Mouse (Mus musculus) heart, embryonic 11.5 days (tissue): ENCODE results near the gene Stk39. TPM values are rescaled to one million over a fixed set of nuclear protein-coding genes. Genes with fewer than 3 reads are reported as not detected.

ENCODE experiments used
- ATAC-seq: fragments of 200-750 bp; cut with Nextera tagmentation; replicated peaks from 2 replicates; pipeline ENCODE4 v1.8.0; 2017; ENCODE audit warnings: moderate library complexity; ENCODE audit not compliant: insufficient number of reproducible peaks, low FRiP score, low TSS enrichment
- H3K27ac ChIP-seq: fragments of 300-500 bp; sonication (generic); 2 replicates; pipeline ENCODE4 v1.5.1; 2014; ENCODE audit warnings: mild to moderate bottlenecking, low read depth, low read length
- H3K27me3 ChIP-seq: fragments of 300-500 bp; sonication (generic); 2 replicates; pipeline ENCODE4 v1.6.1; 2014; ENCODE audit warnings: mild to moderate bottlenecking, low read length, mixed read lengths; ENCODE audit not compliant: control insufficient read depth, insufficient read depth
- H3K36me3 ChIP-seq: fragments of 300-500 bp; sonication (generic); 2 replicates; pipeline ENCODE4 v1.6.1; 2014; ENCODE audit warnings: mild to moderate bottlenecking, low read length, moderate library complexity, mixed read lengths; ENCODE audit not compliant: control insufficient read depth, insufficient read depth
- H3K4me1 ChIP-seq: fragments of 300-500 bp; sonication (generic); 2 replicates; pipeline ENCODE4 v1.6.1; 2014; ENCODE audit warnings: low read length; ENCODE audit not compliant: control insufficient read depth, insufficient read depth
- H3K4me2 ChIP-seq: fragments of 300-500 bp; sonication (generic); 2 replicates; pipeline ENCODE4 v1.6.1; 2014; ENCODE audit warnings: mild to moderate bottlenecking, moderate library complexity
- H3K4me3 ChIP-seq: fragments of 300-500 bp; sonication (generic); 2 replicates; pipeline ENCODE4 v1.5.1; 2014; ENCODE audit warnings: low read depth, low read length
- H3K9ac ChIP-seq: fragments of 300-500 bp; sonication (generic); 2 replicates; pipeline ENCODE4 v1.6.1; 2014; ENCODE audit warnings: mild to moderate bottlenecking, low read depth, low read length, moderate library complexity
- H3K9me3 ChIP-seq: fragments of 300-500 bp; sonication (generic); replicated peaks from 2 replicates; pipeline ENCODE4 v1.6.1; 2016; ENCODE audit warnings: low read length; ENCODE audit not compliant: control insufficient read depth
- whole genome bisulfite sequencing: fragments of 180-500 bp; shearing (Covaris S2); extraction: QIAGEN DNeasy Blood & Tissue Kit; methylation state at CpG from one replicate; pipeline ENCODE4 v1.1.7; 2014; ENCODE audit not compliant: insufficient replicate concordance; 5-methylcytosine and 5-hydroxymethylcytosine counted together
- polyA plus RNA-seq: library from polyadenylated mRNA; unstranded; fragments of >200 nt; fragmentation: Nextera tagmentation; extraction: Ambion mirVana; gene quantifications from 2 replicates; pipeline ENCODE4 v1.2.1, GENCODE M21; 2014

Gene Stk39
- polyA plus RNA-seq, 1 experiment from 2014 or later: 58.3 TPM

DNA sequence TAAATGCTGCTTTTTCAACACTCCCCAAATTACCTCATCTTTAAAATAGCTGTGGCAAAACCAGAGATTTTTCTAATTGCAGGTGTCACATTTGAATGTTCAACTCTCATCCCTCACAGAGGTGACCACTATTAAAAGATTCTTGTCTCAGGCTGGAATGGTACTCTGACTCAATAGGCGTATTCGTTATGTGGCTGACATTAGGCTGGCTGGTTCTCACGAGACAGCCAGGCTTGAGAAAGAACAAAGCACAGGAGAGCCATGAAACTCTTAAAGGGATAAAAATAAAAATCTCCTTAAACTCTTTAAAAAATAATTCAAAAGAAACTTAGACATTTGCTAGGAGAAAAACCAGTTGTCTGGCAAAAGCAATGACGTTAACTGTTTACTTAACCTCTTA is 853 bp upstream of the Stk39 start:
- Histone ChIP-seq H3K27me3 (no peaks in the 10 kb centered on the region), H3K4me1 (peaks cover 15% of the 10 kb centered on the region), H3K36me3 (no peaks in the 10 kb centered on the region), H3K27ac (no peak overlapping the region), H3K4me3 (peak overlapping the region; percentile 93; the same call in 1 of the 2 replicates), H3K4me2 (peak overlapping the region; percentile 88; the same call in 1 of the 2 replicates), H3K9me3 (no peaks in the 10 kb centered on the region), H3K9ac (no peak overlapping the region)
- no peak for ATAC-seq
- 45% methylated on average over 4 of the region's 4 CpGs for WGBS

GRCm38 (mm10) chr2:68472551-68472910 is 463 bp upstream of the Stk39 start:
- WGBS: 3% methylated on average over 5 of the region's 5 CpGs
- no peaks in the 10 kb centered on the region for H3K36me3 ChIP-seq
- no peak for ATAC-seq
- H3K4me3 ChIP-seq: peak overlapping the region; percentile 93
- H3K27me3 ChIP-seq: no peaks in the 10 kb centered on the region
- peak overlapping the region; percentile 88 for H3K4me2 ChIP-seq
- peak overlapping the region; percentile 97 for H3K9ac ChIP-seq
- H3K9me3 ChIP-seq: no peaks in the 10 kb centered on the region
- H3K27ac ChIP-seq: peak overlapping the region; percentile 95
- peaks cover 17% of the 10 kb centered on the region for H3K4me1 ChIP-seq

- no peaks in the 10 kb centered on the region for H3K27me3 ChIP-seq
- peak overlapping the region; percentile 97 for H3K9ac ChIP-seq
- peak overlapping the region; percentile 93 for H3K4me3 ChIP-seq
- under 1% methylated on average over 84 of the region's 87 CpGs for WGBS
- peak overlapping the region; percentile 95 for H3K27ac ChIP-seq
- peak overlapping the region; percentile 88 for H3K4me2 ChIP-seq
- no peaks in the 10 kb centered on the region for H3K36me3 ChIP-seq
- peaks cover 30% of the 10 kb centered on the region for H3K4me1 ChIP-seq
- no peaks in the 10 kb centered on the region for H3K9me3 ChIP-seq
- peak; percentile 66 for ATAC-seq
These were observed 943 bp downstream of the Stk39 start for GRCm38 (mm10) chr2:68470891-68471758.

- WGBS: 59% methylated on average over 3 of the region's 3 CpGs
- Histone ChIP-seq H3K27ac (0 out of 2 replicates have a peak overlapping the region, but pooled peaks have one; percentile 16), H3K36me3 (no peaks in the 10 kb centered on the region), H3K4me2 (peak overlapping the region; percentile 55), H3K4me3 (peak overlapping the region; percentile 18), H3K27me3 (no peaks in the 10 kb centered on the region), H3K9me3 (no peaks in the 10 kb centered on the region), H3K4me1 (peaks cover 43% of the 10 kb centered on the region), H3K9ac (no peak overlapping the region; the same call in 1 of the 2 replicates)
- ATAC-seq: no peak
These were observed 2.6 kb downstream of the Stk39 start for GRCm38 (mm10) chr2:68469491-68469890.

DNA sequence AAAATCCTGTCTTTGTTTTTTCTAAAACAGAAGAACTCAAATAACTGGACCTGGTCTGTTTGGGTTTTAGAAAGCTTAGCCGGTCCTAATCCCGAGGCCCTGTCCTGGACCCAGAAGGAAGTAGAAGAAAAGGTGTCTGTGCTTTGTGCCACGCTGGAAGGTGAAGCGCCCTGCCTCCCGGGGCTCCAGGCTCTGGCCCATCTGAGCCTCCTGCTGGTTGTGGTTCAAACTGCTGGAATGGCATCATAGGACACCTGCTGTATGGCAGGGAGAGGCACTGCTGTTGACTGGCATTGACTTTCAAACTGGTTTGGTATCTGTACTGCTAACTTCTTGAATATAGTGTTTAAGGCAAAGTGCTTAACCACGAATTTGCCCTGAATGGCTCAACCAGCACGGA is 3.4 kb downstream of the Stk39 start:
- H3K4me1 ChIP-seq: peaks cover 51% of the 10 kb centered on the region
- H3K36me3 ChIP-seq: no peaks in the 10 kb centered on the region
- H3K27ac ChIP-seq: no peak overlapping the region
- ATAC-seq: no peak
- H3K9ac ChIP-seq: no peak overlapping the region
- H3K4me3 ChIP-seq: no peak overlapping the region
- H3K27me3 ChIP-seq: no peaks in the 10 kb centered on the region
- 48% methylated on average over 7 of the region's 7 CpGs for WGBS
- H3K4me2 ChIP-seq: peak overlapping the region; percentile 29
- no peaks in the 10 kb centered on the region for H3K9me3 ChIP-seq

DNA sequence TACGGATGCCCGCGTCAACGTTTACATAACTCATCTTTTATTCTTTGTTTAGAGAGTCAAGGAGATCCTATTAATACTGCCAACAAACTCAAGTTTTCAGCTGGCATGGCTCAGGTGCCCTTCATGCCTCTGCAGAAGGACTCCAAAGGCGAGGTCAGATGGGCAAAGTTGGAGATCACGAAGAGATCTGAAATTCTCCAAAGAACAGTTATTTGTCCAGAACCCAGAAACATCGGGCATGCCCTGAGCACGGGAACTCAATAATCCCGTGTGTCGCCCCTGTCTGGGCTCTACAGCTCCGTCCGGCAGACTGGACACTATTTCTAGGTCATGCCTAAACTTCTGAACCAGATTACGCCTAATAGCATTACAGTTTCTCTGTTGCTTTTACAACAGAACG is 3.8 kb downstream of the Stk39 start:
- H3K9me3 ChIP-seq: no peaks in the 10 kb centered on the region
- no peaks in the 10 kb centered on the region for H3K36me3 ChIP-seq
- no peak overlapping the region for H3K4me3 ChIP-seq
- WGBS: 79% methylated on average over 14 of the region's 14 CpGs
- no peaks in the 10 kb centered on the region for H3K27me3 ChIP-seq
- H3K9ac ChIP-seq: no peak overlapping the region
- H3K27ac ChIP-seq: no peak overlapping the region
- 0 out of 2 replicates have a peak overlapping the region, but pooled peaks have one; percentile 29 for H3K4me2 ChIP-seq
- no peak for ATAC-seq
- H3K4me1 ChIP-seq: peaks cover 52% of the 10 kb centered on the region

- Histone ChIP-seq H3K27ac (peak overlapping the region; percentile 78), H3K9me3 (no peaks in the 10 kb centered on the region), H3K27me3 (no peaks in the 10 kb centered on the region), H3K9ac (no peak overlapping the region), H3K36me3 (no peaks in the 10 kb centered on the region), H3K4me3 (no peak overlapping the region), H3K4me2 (peak overlapping the region; percentile 39; the same call in 1 of the 2 replicates), H3K4me1 (peaks cover 52% of the 10 kb centered on the region)
- WGBS: 44% methylated on average over 9 of the region's 9 CpGs
- no peak for ATAC-seq
These were observed 4.7 kb downstream of the Stk39 start for GRCm38 (mm10) chr2:68467085-68467978.
